Mouse (Mus musculus): ENCODE data around the gene Cacnb1.

DNA sequence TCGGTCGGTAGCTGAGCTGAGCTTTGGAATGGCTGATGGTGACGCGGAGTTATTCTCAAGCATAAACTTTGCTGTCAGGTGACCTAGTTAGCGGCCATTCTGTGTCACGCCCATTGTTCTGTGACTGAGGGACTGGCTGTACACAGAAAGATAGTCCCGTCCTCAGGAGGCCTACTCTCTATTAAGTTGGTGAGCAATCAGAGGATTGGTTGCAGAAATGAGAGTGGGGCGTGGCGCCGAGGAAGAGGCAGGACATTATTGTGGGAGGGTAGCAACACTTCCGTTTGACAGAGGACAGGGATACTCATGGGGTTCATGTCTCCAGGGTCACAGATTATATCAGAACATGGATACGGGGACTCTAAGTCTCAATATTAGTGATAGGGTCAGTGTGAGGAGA lies 43.4 kb upstream of the Cacnb1 start:
- TF ChIP-seq CTCF (IDR thresholded peaks at IDR 0.05; ENCODE audit: insufficient read depth, low read length) (no peak), POLR2A (IDR thresholded peaks at IDR 0.05; ENCODE audit: borderline replicate concordance, extremely low read depth, low read depth, low read length) (no peak)

All from lung, adult 2 months (tissue).